Mouse (Mus musculus) spleen, adult 12 weeks (tissue): ENCODE results near the gene S100a11.

Source experiments
- DNase-seq: peaks from one replicate; pipeline ENCODE4 v3.0.0; 2022; ENCODE audit warnings: low spot score

The S100a11 gene

DNA sequence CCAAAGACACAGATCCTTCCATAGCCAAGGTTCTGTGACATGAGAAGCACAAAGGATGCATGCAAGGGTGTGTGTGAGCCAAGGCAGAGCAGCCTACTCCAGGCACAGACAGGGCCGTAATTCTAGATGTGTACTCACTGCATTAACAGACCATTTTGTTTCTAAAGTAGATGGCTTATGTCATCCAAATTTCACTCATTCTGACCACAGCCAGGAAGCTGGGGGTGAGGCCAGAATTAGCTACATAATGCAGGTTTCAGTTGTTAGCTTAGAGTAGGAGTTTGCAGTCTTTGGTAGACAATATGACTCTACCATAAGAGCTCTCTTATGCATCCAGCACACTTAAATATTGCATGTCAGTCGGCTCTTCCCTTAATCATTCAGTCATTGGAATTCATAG lies 42.1 kb downstream of the S100a11 start:
- DNase-seq = no peak

GRCm38 (mm10) chr3:93563216-93563615 lies 42.9 kb downstream of the S100a11 start:
- DNase-seq = no peak

GRCm38 (mm10) chr3:93566892-93567291 lies 46.6 kb downstream of the S100a11 start:
- no peak for DNase-seq

DNA sequence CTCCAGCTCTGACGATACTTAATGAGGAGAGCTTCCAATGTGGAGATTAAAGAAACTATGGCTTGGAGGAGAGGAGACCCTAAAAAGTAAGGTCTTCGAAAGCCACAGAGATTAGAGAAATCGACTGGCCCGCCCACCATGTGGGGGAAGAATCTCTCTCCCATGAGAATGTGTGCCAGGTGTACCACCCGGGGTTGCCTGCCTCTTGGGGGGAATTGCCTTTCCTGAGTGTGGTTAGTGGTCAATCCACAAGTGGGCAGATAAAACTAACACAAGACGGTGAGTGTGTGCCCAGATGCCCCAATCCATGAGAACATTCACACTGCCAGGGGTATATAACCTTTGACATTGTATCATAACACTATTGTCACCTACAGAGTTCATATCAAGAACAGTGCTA lies 47.4 kb downstream of the S100a11 start:
- DNase-seq = no peak

DNA sequence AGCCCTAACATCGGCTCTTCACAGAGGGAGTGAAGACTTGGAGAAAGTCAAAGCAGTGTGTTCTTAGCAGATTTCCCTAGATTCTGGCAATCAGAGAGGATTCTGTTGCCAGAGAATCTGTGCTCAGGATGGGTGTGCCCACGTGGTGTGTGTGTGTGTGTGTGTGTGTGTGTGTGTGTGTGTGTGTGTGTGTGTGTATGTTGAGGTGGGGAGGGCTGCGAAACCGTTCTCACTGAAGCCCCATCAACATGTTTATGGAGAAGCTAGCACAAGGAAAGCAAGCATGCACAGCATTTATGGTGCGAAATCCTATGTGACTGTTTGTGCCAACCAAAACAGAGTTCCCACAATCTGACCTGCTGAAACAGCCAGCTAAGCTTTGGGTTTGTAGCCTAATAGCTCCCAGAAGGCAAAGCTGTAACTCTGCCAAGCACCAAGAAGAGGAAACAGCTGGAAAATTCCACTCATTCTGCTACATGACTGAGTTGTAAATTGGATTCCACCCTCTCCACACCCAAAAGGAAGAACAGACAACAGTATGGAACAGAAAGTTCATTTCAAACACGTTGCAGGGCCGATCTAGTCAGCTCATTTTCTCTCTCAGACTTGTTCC lies 48.2 kb downstream of the S100a11 start:
- DNase-seq = no peak

GRCm38 (mm10) chr3:93569046-93569445 lies 48.8 kb downstream of the S100a11 start:
- DNase-seq = no peak

DNA sequence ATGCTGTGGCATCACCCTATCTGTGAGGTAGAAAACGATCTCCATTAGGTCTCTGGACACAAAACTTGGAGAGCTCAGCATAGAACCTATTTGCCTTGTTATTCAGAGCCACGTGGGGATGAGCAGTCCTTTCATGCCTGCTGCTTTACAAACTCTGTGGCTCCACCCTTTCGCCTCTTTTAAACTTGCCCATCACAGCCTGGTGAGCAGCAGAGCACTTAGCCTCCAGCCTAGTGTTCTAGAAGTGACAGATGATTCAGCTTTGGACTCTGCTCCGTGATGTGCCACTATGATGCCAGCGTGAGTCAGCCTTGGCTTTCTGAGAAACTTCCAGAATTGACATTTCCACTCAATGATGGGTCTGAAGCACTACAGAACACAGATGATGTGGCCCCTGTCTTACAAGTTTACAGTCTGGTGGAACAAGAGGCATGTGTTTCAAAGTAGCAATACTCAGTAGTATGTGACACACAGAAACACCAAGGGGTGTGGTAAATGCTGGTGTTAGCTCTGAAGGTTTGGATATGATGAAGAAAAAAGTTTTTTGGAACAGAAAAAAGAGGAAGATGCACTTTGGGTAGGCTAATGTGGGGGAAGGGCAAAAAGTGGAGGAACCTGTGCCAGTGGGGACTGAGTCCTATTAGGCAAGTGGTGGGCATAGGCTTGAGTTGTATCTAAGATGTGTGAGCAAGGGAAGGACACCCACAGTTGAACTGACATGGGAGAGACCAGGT lies 51.9 kb downstream of the S100a11 start:
- DNase-seq = no peak
